ENCODE assay signal across 11 mouse cellular contexts in genomic region chr15:31454861-31455295, GRCm38 (mm10).
"Had no signal": no experiment of that assay in that cellular context is flagged by ENCODE, and none has a peak within 500 bp of the region (broad histone marks: within the 10 kb centered on the region; RNA-seq: fewer than 3 reads in every experiment).

No protein-coding gene starts in this region.

- H3K9me3 ChIP-seq: limb, embryonic 15.5 days; midbrain, embryonic 13.5 days; stomach, embryonic 15.5 days had no signal

- H3K9ac ChIP-seq: limb, embryonic 15.5 days; midbrain, embryonic 13.5 days; stomach, embryonic 15.5 days had no signal

- H3K4me3 ChIP-seq: limb, embryonic 15.5 days; midbrain, embryonic 13.5 days; stomach, embryonic 15.5 days had no signal

- DNase-seq: kidney, adult 2 months; kidney, postnatal 36 days; layer of hippocampus, adult 9-11 months; layer of hippocampus, postnatal 36 days; lung, adult 18-20 months; lung, postnatal 4 days; right cerebral cortex, postnatal 14 days; thymus, postnatal 4 days had no signal

- H3K27ac ChIP-seq: limb, embryonic 15.5 days; midbrain, embryonic 13.5 days; stomach, embryonic 15.5 days had no signal

- H3K27me3 ChIP-seq: limb, embryonic 15.5 days; stomach, embryonic 15.5 days had no signal

- ATAC-seq: midbrain, embryonic 13.5 days had no signal

- H3K4me2 ChIP-seq: limb, embryonic 15.5 days; midbrain, embryonic 13.5 days; stomach, embryonic 15.5 days had no signal
